Mouse (Mus musculus): Measurements from ENCODE around the gene Fig4. TPM values are rescaled to one million over a fixed set of nuclear protein-coding genes. Genes with fewer than 3 reads are reported as not detected.

Gene Fig4
- 1 to 10 TPM; 5.5 TPM for total RNA-seq (2021)
- long read RNA-seq, experiment 1, partial matches to known transcripts, result 0 of 3 reads
- long read RNA-seq, experiment 1, other reads (novel, unspliced or antisense), result 1 of 3 reads
- long read RNA-seq, experiment 2, partial matches to known transcripts, result 2 of 7 reads
- long read RNA-seq, experiment 2, other reads (novel, unspliced or antisense), result 1 of 7 reads

DNA sequence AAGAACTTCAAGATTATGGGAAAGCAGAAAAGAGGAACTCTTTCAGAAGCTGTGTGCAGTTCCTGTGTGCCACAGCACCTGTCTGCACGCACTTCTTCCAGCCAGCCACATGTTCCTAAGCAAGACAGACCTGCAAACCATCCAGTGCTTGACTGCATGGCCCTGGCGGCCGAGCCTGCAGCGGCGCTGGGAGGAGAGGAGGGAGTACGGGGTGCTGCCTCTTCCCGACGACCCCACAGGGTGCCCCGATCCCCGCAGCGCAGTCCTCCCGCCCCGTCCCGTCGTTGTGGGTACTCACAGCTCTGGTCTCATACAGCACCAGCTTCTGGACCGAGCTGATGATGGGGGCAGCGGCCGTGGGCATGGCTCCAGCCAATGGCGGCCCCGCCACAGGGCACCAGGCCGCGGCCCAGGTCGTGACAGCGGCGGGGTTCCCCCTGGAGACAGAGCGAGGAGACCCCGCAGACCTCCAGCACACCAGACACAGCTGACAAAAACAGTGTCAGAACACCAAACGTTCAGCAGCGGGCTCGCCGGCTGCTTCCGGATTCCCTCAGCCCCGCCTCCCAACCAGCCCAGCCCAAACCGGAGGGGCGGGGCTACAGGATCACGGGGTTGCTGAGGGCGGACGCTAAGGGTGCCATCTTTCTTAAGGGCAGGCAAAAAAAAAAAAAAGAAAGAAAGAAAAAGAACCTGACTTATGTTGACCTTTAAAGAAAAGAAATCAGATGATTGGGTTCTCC is at the start of gene Fig4:
Gene Fig4 (minus strand): TSS at position 572 of the 743 bp plus-strand sequence.
- intact Hi-C loops (cut with DNase I), result loop anchor here (10.0 kb wide), 2 partner anchors 202 to 382 kb away; no protein-coding TSS in a partner anchor
- DNase-seq, result peak; percentile 74 to 80

- DNase-seq, result no peak
- intact Hi-C loops (cut with DNase I), result no loop called here
Observed at GRCm38 (mm10) chr10:41341346-41341745, 38.3 kb upstream of the Fig4 start.

DNA sequence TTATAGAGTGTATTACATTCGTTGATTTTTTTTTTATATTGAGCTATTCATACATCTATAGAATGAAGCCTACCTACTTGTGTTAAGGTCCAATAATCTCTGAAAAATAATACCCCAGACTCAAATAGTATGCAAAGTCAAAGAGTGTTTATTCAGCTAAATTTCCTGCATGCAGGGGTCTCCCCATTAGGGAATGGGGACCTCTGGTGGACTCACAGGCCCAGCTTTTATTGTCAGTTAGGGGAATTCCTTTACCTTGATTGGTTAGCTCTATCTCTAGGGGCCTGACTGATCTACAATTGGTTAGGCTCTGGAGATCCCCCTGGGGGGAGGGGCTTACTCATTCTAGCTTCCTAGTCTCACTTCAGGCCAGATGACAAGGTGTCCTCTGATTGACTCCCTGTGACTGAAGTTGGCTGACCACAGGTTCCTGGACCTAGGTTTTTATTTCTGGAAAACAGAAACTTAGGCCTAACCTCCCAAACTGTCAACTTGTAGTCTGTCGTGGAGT is 29.5 kb upstream of the Fig4 start:
- intact Hi-C loops (cut with DNase I), result no loop called here
- DNase-seq, result no peak

GRCm38 (mm10) chr10:41315866-41316265 is 12.8 kb upstream of the Fig4 start:
- intact Hi-C loops (cut with DNase I), result no loop called here
- DNase-seq, result no peak

DNA sequence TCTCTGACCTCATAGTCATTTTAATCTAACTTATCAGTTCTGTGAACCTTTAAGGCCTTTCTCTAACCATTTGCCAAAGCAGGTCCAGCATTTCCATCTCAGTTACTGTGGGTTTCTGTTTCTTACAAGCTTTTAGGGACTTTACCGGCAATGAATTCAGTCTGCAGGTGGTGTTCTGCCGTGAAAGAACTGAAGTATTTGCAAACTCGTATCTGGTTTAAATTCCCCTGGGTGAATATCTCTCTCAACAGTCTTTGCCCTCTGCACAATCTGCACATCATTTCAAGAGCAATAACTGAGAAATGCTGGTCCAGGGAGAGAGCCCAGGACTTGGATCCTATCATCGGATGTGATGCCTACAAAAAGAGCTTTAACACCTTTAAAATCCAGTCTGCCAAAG is 5.1 kb upstream of the Fig4 start:
- intact Hi-C loops (cut with DNase I), result loop anchor here (10.0 kb wide), 2 partner anchors 197 to 377 kb away; no protein-coding TSS in a partner anchor
- no peak for DNase-seq

DNA sequence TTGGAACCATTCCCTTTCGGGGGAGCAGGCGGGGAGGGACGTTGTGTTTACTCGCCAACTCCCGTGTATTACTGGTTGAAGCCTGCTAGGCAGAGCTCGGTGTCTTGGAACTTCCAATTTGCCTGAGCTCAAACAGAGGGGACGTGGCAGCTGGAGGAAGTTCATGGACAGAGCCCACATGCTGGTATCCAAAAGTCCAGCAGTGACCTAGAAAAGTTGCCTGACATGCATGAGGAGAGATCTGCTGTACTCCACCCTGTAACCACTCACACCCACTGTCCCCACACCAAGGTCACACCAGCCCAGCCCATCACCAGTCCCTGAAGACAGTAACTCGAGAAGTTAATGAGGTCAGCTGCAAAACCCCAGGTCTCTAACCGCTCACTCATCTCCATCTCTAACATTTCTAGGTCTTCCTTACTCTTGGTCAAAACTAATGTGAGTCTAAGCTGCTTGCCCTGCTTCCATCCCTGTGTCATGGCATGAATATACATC is 1.9 kb upstream of the Fig4 start:
- DNase-seq, result peak in 1 of 2 experiments; percentile 24
- intact Hi-C loops (cut with DNase I), result loop anchor here (10.0 kb wide), 2 partner anchors 200 to 380 kb away; no protein-coding TSS in a partner anchor

- peak; percentile 71 to 79 for DNase-seq
- intact Hi-C loops (cut with DNase I), result loop anchor here (10.0 kb wide), 2 partner anchors 201 to 381 kb away; no protein-coding TSS in a partner anchor
Observed at GRCm38 (mm10) chr10:41303639-41304444, 782 bp upstream of the Fig4 start, which contains the start of gene Ak9. TSS of gene Ak9 (plus strand) at chr10:41303980.

GRCm38 (mm10) chr10:41300161-41300560 is 2.9 kb downstream of the Fig4 start:
- intact Hi-C loops (cut with DNase I), result loop anchor here (10.0 kb wide), 2 partner anchors 205 to 385 kb away; no protein-coding TSS in a partner anchor

DNA sequence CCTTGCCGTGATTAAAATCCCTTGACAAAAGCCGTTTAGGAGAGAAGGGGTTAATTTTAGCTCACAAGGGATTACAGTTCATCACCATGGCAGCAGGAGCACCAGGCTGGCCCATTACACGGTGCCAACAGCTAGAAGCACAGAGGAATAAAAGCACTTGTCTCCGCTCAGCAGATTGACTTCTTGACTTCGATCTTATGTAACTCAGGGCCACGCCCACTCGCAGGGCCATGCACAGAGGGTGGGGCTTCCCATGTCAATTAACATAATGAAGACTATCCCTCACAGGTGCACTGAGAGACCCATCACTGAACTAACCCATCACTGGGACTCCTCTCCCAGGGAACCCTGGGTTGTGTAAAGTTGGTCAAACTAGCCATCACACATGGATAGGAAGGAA is 7.9 kb downstream of the Fig4 start:
- no peak for DNase-seq

More at GRCm38 (mm10) chr10:41300161-41300560, 2.9 kb downstream of the Fig4 start:
- DNase-seq, result no peak

DNA sequence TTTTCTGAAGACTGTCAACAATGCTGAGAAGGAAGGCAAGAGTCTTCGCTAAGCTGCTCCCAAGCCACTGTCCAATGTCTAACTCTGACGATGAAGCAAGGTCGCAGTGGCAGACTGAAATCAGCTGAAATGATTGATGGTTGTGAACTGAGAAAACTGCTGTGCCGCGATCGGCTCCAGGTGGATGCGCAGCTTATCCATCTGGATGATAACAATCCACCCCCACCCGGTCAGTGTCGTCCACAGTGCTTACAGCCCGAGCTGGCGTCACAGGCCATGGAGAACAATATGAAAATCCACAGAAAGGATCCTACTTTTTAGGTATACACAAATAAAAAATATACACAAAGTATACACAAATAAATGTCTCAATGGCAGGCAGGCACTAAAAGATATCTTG is 8.3 kb downstream of the Fig4 start:
- DNase-seq, result no peak
- intact Hi-C loops (cut with DNase I), result no loop called here

More for the DNA sequence above, 7.9 kb downstream of the Fig4 start:
- intact Hi-C loops (cut with DNase I), result no loop called here

GRCm38 (mm10) chr10:41293019-41293418 is 10.0 kb downstream of the Fig4 start:
- intact Hi-C loops (cut with DNase I), result no loop called here
- no peak for DNase-seq

DNA sequence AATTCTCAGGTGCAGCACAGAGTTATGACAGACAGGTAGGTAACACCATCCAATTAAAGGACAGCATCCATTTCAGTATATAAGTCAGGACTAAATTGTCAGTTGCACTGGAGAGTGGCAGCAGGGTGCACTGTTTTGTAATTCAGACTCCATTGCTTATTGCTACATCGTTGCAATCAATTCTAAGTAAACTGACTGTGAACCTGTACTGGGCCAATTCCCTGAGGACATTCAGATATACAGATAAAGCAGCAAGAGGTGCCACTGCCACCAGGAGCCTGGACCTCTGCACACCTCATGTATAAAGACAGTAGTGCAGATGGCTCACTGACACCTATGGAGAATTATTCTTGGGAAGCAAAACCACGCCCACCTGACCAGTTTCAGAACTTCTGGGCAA is 12.0 kb downstream of the Fig4 start:
- intact Hi-C loops (cut with DNase I), result no loop called here
- DNase-seq, result no peak

DNA sequence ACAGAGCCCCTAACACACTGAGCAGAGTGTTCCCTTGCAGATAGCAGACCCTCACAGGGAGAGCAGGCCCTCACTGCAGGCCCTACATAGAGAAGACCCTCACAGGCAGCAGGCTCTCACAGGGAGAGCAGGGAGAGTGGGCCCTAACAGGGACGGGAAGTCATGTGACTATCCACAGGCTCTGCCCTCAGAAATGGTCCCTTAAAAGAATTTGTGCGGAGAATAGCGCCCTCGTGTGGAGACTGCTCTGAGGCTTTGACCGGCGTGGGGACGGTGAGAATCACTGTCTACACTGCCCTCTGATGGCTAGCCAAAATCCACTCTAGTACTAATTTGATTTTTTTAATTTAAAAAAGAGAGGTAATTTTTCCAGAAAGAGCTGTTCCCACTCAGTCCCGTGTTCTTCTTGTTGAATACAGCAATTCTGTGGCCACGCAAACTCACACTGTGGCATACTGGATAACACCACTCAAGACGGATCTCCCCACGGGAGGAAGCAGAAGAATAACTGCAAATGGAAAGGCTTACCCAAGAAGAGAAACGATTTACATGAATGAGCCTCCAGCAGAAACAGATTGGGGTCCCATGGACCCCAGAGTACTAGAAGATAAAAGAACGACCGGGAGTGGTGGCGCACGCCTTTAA is 14.2 kb downstream of the Fig4 start:
- intact Hi-C loops (cut with DNase I), result loop anchor here (5.0 kb wide), 1 partner anchor 282 kb away; no protein-coding TSS in a partner anchor

DNA sequence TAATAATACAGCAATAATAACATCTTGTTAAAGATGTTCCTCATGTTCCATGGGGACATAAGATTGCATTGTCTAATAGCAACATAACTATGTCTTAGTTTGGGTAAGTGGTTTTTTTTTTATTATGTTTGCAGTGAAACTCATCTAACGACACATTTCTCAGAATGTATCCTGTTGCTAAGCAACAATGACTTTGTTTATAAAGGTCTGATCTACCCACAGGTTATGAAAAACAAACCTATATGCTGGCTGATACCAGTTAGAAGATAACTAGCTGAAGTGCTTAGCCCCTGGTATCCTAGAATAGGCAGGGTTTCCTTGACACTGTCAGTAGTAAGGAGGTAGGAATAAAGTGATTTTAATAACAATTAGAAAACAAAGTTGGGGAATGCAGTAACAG is 15.0 kb downstream of the Fig4 start:
- intact Hi-C loops (cut with DNase I), result loop anchor here (5.0 kb wide), 1 partner anchor 281 kb away; no protein-coding TSS in a partner anchor
- no peak for DNase-seq

More for the DNA sequence above, 14.2 kb downstream of the Fig4 start:
- DNase-seq, result peak; percentile 51 to 67

GRCm38 (mm10) chr10:41287618-41288017 is 15.4 kb downstream of the Fig4 start:
- intact Hi-C loops (cut with DNase I), result loop anchor here (5.0 kb wide), 1 partner anchor 280 kb away; no protein-coding TSS in a partner anchor
- DNase-seq, result no peak

DNA sequence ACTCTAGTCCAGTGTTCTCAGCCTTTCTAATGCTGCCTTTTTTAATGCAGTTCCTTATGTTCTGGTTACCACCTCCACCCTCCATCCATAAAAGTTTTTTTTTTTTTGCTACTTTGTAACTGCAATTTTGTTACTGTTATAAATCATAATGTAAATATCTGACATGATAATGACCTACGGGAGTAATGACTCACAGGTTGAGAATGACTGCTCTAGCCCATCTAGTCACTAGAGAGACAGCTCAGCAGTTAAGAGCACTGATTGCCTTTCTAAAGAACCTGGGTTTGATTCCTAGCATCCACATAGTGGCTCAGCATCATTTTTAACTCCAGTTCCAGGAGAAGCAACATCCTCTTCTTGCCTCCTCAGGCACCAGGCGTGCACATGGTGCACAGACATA is 21.0 kb downstream of the Fig4 start:
- DNase-seq, result no peak
- intact Hi-C loops (cut with DNase I), result no loop called here

DNA sequence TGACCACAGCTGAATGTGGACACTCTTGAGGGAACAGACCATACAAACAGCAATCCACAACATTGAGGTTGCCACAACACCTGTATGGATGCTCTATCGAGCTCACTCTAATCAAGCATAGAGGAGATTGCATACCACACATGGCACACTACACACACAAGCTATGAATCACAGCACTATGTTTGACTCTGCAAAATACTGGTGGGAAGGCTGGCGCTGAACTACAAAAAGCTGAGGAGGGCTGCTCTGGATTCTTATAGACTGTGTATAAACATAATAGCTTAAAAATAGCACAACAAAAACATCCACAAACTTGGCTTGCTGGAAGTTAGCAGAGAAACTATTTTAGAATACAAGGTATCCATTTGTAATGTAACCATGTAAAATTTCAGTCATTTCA is 22.3 kb downstream of the Fig4 start:
- intact Hi-C loops (cut with DNase I), result no loop called here
- DNase-seq, result no peak

- no peak for DNase-seq
- intact Hi-C loops (cut with DNase I), result no loop called here
Observed at GRCm38 (mm10) chr10:41280177-41280576, 22.9 kb downstream of the Fig4 start.

DNA sequence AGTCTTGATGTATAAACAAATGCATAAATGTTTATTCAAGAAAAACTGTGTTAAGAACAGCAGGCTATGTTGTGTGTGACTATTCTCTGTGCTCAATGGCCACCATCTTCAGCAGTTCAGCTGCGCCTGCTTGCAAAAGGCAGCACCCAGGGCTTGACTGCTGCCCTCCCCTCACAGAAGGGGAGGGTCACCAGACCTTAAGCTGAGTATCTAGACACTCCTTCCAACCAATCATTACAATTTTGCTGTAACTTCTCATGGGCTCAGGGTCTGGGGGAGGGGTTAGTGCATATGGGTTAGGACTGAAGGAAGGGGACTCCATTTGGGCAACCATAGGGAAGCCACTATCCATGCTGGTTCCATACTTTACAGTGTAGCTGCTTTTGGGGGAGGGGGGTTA is 24.3 kb downstream of the Fig4 start:
- intact Hi-C loops (cut with DNase I), result no loop called here
- DNase-seq, result no peak

GRCm38 (mm10) chr10:41274871-41275270 is 28.2 kb downstream of the Fig4 start:
- intact Hi-C loops (cut with DNase I), result no loop called here
- DNase-seq, result no peak

All from gastrocnemius, postnatal 36 days (tissue).